Mouse (Mus musculus): ENCODE measurements around the gene Gm7534.
"Not testable (repeated sequence)": the region's sequence is repeated elsewhere in the genome, so short reads cannot be mapped to it uniquely, and the experiment has no call there.

Gene Gm7534

DNA sequence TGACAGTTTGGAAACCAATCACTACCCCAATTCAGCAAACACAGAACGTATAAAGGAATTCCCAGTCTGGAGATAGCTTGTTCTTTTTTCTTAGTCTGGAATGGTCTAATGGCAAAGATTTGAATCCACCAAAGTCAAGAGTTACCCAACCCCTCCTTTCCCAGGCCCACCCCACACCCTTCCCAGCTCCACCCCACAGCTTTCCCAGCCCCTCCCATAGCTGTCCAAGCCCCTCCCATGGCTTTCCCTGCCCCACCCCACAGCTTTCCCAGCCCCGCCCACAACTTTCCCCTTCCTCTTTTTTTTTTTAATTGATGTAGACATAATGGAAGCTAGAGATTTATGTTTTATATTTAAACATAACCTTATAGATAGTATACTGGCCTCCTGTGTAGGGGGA, 3.4 kb downstream of the Gm7534 start:
- no peak for DNase-seq

- no peak for DNase-seq
These were observed 16.5 kb downstream of the Gm7534 start for GRCm38 (mm10) chr4:134186268-134186667.

GRCm38 (mm10) chr4:134185569-134185968, 17.2 kb downstream of the Gm7534 start:
- no peak for DNase-seq

DNA sequence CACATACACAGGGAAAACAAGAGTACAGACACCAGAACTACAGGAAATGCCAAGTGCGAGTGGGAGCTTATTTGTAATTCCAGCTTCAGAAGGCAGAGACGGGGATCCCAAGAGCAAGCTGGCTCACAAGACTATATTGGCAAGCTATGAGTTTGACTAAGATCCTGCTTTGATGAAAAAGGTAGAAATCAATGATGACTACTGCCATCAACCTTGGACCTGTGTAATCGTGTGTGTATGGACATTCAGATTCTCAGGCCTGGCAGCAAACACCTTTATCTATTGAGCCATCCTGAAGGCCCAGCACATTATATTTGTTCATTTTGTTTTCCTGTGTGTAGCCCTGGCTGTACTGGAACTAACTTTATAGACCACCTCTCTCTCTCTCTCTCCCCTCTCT, 19.1 kb downstream of the Gm7534 start:
- no peak for DNase-seq

GRCm38 (mm10) chr4:134181825-134182224, 21.0 kb downstream of the Gm7534 start:
- no peak for DNase-seq

- DNase-seq, result no peak
These were observed 21.7 kb downstream of the Gm7534 start for GRCm38 (mm10) chr4:134181112-134181511.

DNA sequence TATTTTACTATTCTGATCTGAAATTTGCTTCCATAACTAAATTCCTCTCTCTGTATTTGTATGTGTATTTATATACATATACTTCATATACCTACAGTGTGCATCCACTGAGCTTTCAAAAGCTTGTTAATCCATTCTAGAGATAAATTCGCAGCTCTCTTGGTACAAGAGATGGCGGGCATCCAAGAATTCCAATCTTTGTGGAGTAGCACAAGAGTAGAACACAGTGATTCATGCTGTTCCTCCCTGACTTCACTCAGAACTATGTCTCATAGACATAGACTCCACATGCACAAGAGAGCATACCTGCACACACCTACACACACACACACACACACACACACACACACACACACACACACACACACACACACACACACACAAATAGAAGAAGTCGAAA, 30.4 kb downstream of the Gm7534 start:
- DNase-seq, result no peak

- no peak for DNase-seq
These were observed 35.9 kb downstream of the Gm7534 start for GRCm38 (mm10) chr4:134166906-134167305.

DNA sequence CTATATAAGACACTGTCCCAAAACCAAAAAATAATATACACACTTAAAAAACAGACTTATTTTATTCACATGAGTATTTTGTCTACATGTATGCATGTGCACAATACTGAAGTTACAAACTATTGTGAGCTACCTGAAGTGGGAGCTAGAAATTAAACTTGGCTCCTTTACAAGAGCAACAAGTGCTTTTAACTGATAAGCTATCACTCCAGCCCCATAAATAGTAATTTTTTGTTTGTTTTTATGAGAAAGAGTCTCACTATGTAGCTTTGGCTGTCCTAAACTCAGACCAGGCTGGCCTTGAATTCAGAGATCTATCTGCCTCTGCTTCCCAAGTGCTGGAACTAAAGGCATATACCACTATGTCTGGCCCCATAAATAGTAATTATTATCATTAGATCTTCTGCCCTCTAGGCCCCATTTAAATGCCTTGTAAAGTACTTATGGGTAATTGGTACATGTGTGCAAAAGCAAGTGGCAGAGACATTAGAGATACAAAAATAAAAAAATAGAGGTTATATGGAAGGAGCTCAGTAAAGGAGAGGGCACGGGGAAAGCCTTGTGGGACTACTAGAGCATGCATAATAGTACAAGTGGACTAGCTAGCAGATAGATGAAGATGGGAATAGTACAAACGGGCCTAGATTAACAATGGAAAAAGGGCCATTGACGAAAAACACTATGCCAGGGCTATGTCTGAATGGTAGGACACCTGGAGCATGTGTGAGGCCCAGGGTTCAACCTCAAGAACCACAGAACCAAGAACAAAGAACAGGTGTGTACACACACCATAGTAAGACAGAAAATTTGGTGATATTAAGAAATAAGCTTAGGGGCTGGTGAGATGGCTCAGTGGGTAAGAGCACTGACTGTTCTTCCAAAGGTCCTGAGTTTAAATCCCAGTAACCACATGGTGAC, 37.0 kb downstream of the Gm7534 start:
- no peak for DNase-seq

- no peak for DNase-seq
These were observed 37.8 kb downstream of the Gm7534 start for GRCm38 (mm10) chr4:134165024-134165423.

- DNase-seq, result no peak
These were observed 38.2 kb downstream of the Gm7534 start for GRCm38 (mm10) chr4:134164591-134164990.

DNA sequence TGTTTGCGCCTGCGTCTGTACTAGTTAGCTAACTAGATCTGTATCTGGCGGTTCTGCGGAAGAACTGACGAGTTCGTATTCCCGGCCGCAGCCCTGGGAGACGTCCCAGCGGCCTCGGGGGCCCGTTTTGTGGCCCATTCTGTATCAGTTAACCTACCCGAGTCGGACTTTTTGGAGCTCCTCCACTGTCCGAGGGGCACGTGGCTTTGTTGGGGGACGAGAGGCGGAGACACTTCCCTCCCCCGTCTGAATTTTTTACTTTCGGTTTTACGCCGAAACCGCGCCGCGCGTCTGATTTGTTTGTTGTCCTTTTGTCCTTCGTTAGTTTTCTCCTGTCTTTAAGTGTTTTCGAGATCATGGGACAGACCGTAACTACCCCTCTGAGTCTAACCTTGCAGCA, 42.7 kb downstream of the Gm7534 start:
- DNase-seq, result peak; percentile 40

DNA sequence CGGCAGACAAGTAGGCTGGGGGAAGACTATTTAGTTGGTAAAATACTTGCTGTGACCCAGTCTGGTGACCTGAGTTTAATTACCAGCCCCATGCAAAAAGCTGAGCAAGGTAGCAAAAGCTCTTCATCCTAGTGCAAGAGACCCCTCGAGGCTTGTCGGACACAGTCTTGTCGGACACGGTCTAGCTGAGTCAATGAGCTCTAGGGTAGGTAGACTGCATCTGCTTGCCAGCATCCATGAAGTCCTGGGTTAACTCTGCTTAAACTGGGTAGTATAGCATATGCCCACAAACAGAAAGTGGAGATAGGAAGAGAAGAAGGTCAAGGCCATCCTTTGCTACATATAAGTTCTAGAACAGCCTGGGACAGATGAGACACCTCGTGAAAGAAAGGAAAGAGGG, 44.0 kb downstream of the Gm7534 start:
- DNase-seq, result no peak

DNA sequence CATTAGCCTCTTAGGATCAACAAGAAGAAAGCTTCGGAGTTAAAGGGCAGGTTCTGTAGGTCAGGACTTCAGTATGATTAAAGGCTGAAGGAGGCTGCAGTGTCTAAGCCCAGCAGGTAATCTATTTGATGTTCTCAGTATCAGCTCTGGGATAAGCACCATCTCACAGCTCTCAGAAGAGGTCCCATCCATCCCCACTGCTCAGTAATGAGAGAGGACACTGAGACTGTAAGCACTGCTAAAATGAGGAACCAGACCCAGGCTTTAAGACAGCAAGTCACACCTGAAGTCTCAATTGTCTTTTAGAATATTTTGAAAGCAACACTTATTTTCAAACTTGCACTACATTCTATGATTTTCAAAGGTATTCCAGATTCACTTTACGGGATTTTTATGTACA, 45.2 kb downstream of the Gm7534 start:
- no peak for DNase-seq

- DNase-seq, result peak; percentile 51
These were observed 46.1 kb downstream of the Gm7534 start for GRCm38 (mm10) chr4:134156744-134157143.

DNA sequence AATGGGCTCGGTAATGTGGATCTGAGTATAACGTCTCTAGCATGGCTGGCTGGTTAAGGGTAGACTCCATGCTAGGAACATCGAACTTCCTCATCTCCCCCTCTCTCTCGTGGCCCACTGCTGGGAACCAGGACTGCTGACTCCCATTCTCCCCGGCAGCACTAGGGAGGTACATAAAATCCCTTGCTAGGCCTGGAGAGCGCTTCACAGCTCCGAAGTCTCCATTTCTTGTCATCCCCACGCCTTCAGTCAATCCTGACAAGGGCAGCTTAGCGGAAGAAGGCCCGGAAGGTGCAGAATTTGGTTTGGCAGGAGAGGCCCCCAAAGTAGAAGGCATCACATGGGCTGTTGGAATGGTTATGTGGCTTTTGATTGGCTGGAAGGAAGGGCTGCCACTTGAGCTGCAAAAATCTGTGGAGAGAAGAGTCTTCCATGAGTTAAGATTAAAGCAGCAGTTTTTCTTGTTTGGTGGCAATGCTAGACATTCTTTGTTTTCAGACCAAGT, 46.8 kb downstream of the Gm7534 start:
- no peak for DNase-seq

- DNase-seq, result no peak
These were observed 47.3 kb downstream of the Gm7534 start for GRCm38 (mm10) chr4:134155531-134155930.

GRCm38 (mm10) chr4:134154354-134154753, 48.5 kb downstream of the Gm7534 start:
- no peak for DNase-seq

GRCm38 (mm10) chr4:134153656-134154055, 49.1 kb downstream of the Gm7534 start:
- no peak for DNase-seq

DNA sequence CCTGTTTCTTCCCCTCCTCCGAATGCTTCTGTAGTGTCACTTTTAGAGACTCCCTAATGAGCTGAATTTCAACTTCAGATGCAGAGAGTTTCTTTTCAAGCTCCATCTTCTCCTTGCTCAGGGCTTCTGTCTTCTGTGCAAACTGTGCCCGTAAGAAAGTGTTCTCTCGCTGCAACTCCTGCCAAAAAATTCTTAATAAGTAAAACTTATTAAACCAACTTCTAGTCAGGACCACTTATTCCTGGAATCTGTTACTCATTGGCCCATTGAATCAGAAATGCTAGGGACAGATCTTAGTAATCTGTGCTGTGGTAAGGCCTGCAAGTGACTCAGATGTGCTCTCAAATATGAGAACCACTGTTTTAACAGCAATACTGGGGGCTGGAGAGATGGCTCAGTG, 50.7 kb downstream of the Gm7534 start:
- DNase-seq, result no peak

DNA sequence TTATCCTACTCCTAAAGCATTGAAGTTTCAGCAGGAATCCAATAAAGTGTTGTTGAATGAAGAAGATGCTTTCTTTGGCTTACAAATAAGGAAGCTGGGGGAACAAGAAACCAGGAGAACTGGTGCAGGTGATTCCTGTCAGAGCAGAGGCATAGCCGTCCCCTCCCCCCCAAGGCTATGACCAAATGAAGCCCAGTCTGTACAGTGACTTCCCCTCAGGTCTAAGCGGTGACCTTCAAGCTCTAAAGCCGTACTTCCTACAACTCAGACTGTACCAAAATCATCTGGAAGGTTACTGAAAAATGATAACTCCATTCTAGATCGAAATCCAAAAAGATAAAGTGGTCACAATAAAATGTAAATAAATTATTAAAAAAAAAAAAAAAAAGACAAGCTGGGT, 53.4 kb downstream of the Gm7534 start:
- DNase-seq, result no peak

DNA sequence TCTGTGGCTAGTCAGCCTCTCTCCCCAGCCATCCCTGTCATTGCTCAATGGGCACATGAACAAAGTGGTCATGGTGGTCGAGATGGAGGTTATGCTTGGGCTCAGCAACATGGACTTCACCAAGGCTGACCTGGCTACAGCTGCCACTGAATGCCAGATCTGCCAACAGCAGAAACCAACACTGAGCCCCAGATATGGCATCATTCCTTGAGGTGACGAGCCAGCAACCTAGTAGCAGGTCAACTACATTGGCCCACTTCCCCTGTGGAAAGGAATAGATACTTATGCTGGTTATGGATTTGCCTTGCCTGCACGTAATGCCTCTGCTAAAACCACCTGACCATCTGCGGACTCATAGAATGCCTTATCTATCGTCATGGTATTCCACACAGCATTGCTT, 58.5 kb downstream of the Gm7534 start:
- DNase-seq, result not testable (repeated sequence)
